Mouse (Mus musculus): ENCODE data around the gene Utp4.

Gene Utp4

DNA sequence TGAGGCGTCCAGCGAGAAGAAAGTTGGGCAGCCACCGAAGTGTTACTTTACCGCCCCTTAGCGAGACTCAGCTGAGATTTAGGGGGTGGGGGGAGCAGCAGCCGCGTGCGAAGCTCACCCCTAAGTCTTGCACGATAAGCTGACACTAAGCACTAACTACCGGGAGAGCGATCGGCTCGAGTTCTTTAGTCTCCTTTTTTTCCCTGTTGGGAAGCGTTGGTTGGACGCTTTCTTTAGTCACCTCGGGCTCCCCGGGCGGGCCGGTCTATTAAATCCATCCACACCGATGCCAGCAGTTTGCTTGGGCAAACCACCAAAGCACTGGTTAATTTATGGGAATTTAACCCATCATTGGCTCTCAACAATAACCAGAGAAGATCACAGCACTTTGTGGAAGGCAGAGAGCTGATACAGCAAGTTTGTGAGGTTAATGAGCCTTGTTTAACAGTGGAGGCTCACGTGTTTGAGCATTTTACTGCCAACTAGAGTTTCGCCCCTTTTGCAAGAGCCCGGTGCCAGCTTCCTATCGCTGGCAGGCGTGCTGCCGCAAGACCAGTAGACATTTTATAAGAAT, 43.1 kb downstream of the Utp4 start:
- in situ Hi-C loops (cut with MboI, MseI): no loop called here

DNA sequence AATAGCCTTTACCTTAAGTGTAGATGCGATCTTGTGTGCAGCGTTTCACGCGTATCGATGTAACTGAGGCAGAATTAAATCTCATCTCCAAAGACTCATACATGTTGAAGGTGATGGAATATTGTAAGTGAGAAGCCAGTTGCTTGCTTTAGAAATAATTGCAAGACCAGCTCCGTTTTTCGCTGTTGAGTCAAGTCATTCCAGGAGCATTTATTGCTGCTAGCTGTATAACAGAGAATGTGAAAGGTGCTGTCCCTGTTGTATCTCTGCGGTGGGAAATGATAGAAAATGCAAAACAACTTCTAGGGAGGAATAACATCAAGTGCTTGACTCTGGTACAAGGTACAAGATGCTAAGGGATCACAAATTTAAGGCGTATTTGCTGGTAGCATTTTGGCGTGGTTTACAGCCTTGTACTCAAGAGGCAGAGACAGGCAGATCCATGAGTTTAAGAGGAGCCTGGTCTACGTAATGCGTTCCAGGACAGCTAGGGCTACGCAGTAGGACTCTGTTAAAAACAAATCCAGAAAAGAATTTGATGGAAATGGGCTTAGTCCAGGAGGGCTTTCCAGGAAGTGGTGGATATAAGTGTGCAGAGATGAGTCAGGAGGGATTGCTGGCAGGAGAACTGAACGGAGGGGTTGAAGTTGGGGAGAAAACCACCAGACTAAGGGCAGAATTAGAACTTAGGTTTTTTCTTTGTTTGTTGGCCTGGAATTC, 43.8 kb downstream of the Utp4 start:
- in situ Hi-C loops (cut with MboI, MseI): no loop called here

DNA sequence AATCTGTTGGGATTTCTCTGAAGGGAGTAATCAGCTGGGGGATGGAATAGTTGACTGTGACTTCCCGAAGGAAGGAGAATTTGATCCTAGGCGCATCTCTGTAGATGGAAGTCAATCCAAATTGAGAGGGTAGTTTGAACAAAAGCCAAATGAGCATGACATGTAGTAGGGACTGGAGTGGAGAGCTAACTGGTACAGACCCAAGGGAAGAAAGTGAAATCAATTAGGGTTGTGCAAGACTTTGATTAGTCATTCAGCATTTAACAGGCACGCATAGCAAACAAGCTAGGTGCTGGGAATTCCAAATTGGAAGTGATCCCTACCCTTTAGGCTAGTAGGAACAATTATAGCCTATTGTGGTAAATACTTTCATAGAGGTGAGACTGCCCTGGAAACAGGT, 48.4 kb downstream of the Utp4 start:
- in situ Hi-C loops (cut with MboI, MseI): no loop called here

DNA sequence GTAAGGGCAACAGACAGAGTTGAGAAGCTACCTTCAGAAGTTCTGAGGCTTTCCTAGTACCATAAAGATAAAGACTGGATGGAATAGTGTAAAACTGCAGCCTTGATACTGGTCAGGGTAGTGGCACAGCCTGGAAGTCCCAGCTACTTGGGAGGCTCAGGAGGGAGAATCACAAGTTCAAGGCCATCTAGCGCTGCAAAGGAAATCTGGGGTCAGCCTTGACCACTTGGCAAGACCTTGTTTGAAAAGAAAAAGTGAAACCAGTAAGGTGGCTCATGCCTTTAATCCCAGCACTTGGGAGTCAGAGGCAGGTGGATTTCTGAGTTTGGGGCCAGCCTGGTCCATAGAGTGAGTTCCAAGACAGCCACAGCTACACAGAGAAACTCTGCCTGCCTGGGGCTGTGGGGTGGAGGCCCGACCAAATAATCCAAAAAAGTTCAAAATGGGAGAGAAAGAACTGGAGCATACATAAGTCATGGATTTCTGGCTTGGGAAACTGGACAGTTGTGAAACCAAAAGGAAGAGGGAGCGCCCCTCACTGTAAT, 50.5 kb downstream of the Utp4 start:
- in situ Hi-C loops (cut with MboI, MseI): no loop called here

DNA sequence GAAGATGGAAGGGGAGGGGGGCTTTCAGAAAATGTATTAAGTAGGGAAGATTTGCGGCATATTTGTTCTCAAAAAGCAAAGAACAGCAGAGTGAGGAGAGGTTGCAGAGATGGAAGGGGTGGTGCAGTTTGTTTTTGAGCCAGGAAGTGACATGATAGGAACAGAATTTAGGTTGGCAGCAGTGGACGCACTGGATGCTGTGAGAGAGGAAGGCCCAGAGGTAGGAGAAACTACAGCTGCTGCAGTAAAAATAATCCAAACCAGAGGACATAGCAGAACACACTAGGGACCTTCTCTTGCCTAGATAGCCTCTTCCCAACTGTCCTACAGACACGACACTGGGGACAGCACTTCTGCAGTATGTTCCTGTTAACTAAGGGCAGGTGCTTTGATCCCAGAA, 51.3 kb downstream of the Utp4 start:
- in situ Hi-C loops (cut with MboI, MseI): no loop called here

DNA sequence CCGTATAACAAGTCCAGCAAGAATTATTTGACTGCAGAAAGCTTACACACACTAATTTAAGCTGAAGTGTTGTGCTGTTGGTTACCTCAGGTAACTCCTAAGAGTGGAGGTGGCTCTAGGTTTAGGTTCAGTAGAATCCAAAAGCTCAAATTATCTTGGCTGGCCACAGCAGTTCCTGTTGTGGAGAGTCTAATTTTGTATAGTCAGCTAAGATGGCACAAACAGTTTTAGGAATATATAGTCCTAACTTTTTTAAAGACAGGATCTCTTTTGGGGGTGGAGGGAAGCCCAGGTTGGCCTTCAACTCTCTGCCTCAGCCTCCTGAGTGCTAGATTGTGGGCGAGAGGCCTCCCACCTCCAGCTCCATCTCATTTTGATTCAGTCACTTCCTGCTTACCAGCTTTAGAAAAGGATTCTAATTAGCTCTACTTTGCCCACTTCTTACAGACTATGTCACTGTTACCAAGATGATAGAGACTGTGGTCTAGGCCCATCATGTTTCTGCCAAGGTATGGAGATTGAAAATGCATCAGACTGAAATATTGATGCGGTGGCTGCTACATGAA, 55.3 kb downstream of the Utp4 start:
- in situ Hi-C loops (cut with MboI, MseI): no loop called here

DNA sequence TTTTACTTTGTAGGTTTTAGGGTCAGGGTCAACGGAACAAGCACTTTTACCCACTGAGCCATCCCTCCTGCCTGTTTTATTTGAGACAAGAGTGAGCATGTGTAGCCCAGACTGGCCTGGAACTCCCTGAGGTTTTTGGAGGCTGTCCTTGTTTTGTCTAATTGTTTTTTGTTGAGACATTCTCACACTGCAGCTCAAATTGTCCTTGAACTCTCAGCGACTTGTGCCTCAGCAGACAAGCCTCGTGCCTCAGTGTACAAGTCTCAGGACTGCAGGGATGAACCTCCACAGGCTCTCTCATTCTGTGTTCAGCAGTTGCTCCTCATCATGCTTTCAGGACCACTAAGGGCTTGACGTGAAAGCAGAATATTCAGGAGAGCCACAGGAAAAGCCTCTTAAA, 58.3 kb downstream of the Utp4 start:
- in situ Hi-C loops (cut with MboI, MseI): no loop called here

DNA sequence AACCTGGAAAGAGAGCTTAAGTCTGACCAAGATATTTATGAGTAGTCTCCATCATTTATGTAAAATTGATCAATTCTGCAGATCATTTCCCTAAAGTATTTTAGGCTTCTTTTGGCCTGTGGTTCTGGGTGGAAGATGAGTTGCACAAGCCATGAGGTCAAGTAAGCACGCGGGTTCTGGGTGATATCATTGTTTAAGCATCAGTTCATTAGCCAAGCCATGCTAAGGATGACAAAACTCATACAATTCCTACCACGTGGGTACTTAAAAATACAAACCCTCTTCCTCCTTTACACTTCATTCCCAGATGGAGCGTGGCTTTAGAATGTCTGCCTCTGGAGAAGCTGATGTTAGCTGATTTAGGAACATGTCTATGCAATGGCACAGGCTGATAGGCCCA, 60.1 kb downstream of the Utp4 start:
- in situ Hi-C loops (cut with MboI, MseI): no loop called here

DNA sequence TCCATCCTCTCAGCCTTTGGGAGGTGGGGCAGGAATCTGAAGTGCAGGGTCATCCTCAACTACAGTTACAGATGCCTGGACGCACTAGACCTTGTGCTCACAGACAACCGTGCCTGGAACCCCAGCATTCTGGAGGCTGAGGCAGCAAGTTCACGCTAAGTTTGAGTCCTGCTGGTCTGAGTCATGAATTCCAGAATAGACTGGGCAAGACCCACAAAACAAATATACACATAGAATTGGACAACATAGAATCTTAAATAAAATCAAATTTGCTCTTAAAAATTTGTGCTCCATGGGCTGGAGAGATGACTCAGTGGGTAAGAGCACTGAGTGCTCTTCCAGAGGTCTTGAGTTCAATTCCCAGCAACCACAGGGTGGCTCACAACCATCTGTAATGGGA, 63.6 kb downstream of the Utp4 start:
- in situ Hi-C loops (cut with MboI, MseI): no loop called here

DNA sequence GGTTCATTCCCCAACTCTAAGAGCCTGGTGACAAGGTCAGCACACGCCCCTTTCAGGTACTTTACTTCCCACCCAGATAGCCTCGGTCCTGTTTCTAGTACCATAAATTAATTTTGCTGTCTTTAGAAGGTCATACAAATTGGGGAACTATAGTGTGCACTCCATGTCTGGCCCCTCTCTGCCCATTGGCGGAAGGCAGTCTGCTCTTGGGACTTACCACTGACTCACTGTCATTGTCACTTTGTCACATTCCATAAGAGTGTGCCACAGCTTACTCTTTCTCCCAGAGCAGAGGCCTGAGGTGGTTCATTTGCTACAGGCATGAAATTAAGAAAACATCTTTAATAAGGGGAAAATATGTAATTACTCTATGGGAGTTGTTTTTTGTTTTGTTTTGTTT, 64.8 kb downstream of the Utp4 start:
- in situ Hi-C loops (cut with MboI, MseI): no loop called here

DNA sequence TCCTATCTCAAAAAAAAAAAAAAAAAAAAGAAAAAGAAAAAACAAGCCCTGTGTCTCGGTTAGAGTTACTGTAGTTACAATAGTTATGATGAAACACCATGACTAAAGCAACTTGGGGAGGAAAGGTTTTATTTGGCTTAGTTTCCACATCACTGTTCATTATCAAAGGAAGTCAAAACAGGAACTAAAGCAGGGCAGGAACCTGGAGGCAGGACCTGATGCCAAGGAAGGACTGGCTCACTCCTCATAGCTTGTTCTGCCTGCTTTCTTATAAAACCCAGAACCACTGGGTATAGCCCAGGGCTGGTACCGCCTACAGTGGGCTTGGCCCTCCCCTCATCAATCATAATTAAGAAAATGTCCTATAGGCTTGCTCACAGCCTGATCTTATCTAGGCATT, 66.2 kb downstream of the Utp4 start:
- in situ Hi-C loops (cut with MboI, MseI): no loop called here

DNA sequence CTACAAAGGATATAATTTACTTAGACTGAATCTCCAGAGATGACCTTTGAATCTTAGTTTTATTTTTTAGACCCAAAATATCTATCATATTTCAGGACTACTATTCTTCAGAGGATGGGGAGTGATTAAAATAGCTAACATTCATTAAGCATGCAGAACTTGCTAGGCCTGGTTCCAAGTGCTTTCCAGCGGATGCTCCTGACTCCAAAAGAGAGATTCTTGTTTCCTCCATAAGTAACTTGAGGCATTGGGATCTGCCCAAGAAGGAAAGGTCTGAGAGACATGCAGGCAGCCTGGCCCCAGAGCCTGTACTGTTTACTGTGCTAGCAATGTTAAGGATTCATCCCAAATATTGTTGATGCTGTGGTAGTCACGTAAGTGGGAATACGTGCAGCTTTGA, 68.9 kb downstream of the Utp4 start:
- in situ Hi-C loops (cut with MboI, MseI): no loop called here

DNA sequence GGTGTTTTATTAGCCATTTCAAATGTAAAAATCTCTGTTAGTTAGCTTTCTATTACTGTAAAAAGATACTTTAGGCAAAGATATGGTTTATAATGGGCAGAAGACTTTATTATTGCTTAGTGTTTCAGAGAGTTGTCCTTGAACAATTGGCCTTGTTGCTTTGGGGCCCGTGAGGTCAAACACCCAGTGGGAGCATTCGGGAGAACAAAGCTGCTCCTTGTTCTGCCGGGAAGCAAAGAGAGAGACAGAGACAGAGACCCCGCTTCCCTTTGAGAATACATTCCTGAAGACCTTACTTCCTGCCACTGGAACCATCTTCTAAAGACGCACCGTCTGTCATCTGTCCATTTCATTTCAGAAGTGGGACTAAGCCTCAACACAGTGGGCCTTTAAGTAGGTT, 69.9 kb downstream of the Utp4 start:
- in situ Hi-C loops (cut with MboI, MseI): no loop called here

DNA sequence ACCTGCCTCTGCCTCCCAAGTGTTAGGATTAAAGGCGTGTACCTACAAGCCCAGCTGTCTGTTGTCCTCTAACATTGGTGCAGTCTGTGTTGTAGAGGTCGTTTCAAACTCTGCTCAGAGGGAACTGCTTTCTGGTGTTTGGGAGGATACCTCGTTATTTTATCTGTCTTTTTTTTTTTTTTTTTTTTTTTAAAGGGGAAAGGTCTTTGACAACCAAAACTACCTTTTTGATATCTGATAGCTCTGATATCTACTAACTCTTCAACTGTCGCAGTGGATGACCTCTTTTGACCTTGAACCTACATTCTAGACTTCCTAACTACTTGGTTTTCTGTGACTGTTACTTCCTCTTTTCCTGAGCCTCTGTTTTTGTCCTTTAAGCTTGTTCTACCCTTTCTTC, 71.1 kb downstream of the Utp4 start:
- in situ Hi-C loops (cut with MboI, MseI): no loop called here

DNA sequence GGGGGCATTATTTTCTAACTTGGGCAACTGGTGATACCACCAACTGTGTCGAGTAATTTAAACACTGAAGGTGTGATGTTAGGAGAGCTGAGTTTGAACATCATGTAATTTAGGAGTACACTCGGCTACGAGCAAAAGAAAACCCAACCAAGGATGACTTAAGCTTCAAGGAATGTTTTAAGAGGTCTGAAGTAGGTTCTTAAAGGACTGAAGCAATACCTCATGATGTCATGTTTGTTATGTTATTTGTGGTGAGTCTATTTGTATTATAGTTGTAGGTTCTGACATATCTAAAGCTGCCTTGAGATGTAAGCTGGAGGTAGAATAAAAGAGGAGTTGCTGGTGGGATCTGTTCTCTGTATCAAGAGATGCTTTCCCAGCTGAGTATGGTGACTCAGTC, 76.5 kb downstream of the Utp4 start:
- in situ Hi-C loops (cut with MboI, MseI): no loop called here

DNA sequence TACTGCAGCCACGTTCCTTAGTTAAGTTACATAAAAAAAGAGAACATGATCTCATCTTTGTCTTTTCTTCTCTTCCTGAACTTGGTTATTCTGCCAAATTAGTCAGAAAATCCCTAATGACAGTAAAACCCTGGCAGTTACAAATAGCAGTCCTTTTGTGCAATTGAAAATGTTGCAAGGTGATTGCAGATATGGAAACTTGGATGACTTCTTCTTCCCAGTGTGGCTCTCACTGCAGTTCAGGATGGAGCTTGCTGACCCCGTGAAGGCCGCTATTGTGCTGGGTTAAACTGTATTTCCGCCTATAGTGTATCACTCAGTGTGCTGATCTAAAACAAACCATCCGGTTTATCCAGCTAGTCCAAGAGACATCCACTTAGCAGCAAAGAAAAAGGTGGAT, 78.5 kb downstream of the Utp4 start:
- in situ Hi-C loops (cut with MboI, MseI): no loop called here
